Mouse (Mus musculus) cerebellum, postnatal 25 days (tissue): ENCODE measurements around the gene Afmid.

Experiments
- DNase-seq, 2 experiments: peaks; one replicate each; pipeline ENCODE4 v3.0.0; 2021; ENCODE audit warnings: mixed read lengths in 2 of 2

The Afmid gene

GRCm38 (mm10) chr11:117886000-117886399, 60.3 kb downstream of the Afmid start:
- DNase-seq = no peak

- DNase-seq = no peak
These were observed 62.6 kb downstream of the Afmid start for GRCm38 (mm10) chr11:117888168-117888852.

- no peak for DNase-seq
These were observed 63.4 kb downstream of the Afmid start for GRCm38 (mm10) chr11:117888853-117889822.
